Mouse (Mus musculus): Measurements from ENCODE around the gene Cyp4a31.
A peak's percentile ranks its signal among the peaks of the same experiment; 100 is the strongest.
"Not testable (repeated sequence)": the region's sequence is repeated elsewhere in the genome, so short reads cannot be mapped to it uniquely, and the experiment has no call there.

Gene Cyp4a31

GRCm38 (mm10) chr4:115563401-115563800, at the start of gene Cyp4a31:
Gene Cyp4a31 (plus strand): TSS chr4:115563649.
- no peak for DNase-seq (ENCODE audit: low spot score in 2 of 2)

GRCm38 (mm10) chr4:115513964-115514363, 49.5 kb upstream of the Cyp4a31 start:
- not testable (repeated sequence) for DNase-seq (ENCODE audit: low spot score in 2 of 2)

- not testable (repeated sequence) for DNase-seq (ENCODE audit: low spot score in 2 of 2)
Measured at GRCm38 (mm10) chr4:115518000-115518399, 45.4 kb upstream of the Cyp4a31 start, which contains the start of gene Cyp4a10. Gene Cyp4a10 (plus strand): TSS chr4:115518264.

- DNase-seq (ENCODE audit: low spot score in 2 of 2) = no peak
Measured at GRCm38 (mm10) chr4:115519444-115519843, 44.0 kb upstream of the Cyp4a31 start.

- no peak for DNase-seq (ENCODE audit: low spot score in 2 of 2)
Measured at GRCm38 (mm10) chr4:115521766-115522165, 41.7 kb upstream of the Cyp4a31 start.

GRCm38 (mm10) chr4:115545101-115545500, 18.3 kb upstream of the Cyp4a31 start:
- peak; percentile 14 to 25 for DNase-seq (ENCODE audit: low spot score in 2 of 2)

- DNase-seq (ENCODE audit: low spot score in 2 of 2) = peak; percentile 66 to 78
Measured at GRCm38 (mm10) chr4:115546141-115546828, 17.2 kb upstream of the Cyp4a31 start.

- DNase-seq (ENCODE audit: low spot score in 2 of 2) = no peak
Measured at GRCm38 (mm10) chr4:115552726-115553125, 10.7 kb upstream of the Cyp4a31 start.

GRCm38 (mm10) chr4:115555513-115555912, 7.9 kb upstream of the Cyp4a31 start:
- no peak for DNase-seq (ENCODE audit: low spot score in 2 of 2)

GRCm38 (mm10) chr4:115557861-115558561, 5.4 kb upstream of the Cyp4a31 start:
- no peak for DNase-seq (ENCODE audit: low spot score in 2 of 2)

GRCm38 (mm10) chr4:115561236-115561635, 2.2 kb upstream of the Cyp4a31 start:
- not testable (repeated sequence) for DNase-seq (ENCODE audit: low spot score in 2 of 2)

- DNase-seq (ENCODE audit: low spot score in 2 of 2) = not testable (repeated sequence)
Measured at GRCm38 (mm10) chr4:115564469-115565225, 1.2 kb downstream of the Cyp4a31 start.

GRCm38 (mm10) chr4:115575255-115575654, 11.8 kb downstream of the Cyp4a31 start:
- DNase-seq (ENCODE audit: low spot score in 2 of 2) = no peak

GRCm38 (mm10) chr4:115575776-115576175, 12.3 kb downstream of the Cyp4a31 start:
- no peak for DNase-seq (ENCODE audit: low spot score in 2 of 2)

- no peak for DNase-seq (ENCODE audit: low spot score in 2 of 2)
Measured at GRCm38 (mm10) chr4:115583036-115583435, 19.6 kb downstream of the Cyp4a31 start.

GRCm38 (mm10) chr4:115596357-115596756, 32.9 kb downstream of the Cyp4a31 start:
- no peak for DNase-seq (ENCODE audit: low spot score in 2 of 2)

GRCm38 (mm10) chr4:115596824-115597336, 33.4 kb downstream of the Cyp4a31 start:
- DNase-seq (ENCODE audit: low spot score in 2 of 2) = no peak

GRCm38 (mm10) chr4:115600611-115601010, 37.2 kb downstream of the Cyp4a31 start, which contains the start of gene Cyp4a32:
Gene Cyp4a32 (plus strand): TSS chr4:115600969.
- DNase-seq (ENCODE audit: low spot score in 2 of 2) = not testable (repeated sequence)

GRCm38 (mm10) chr4:115614005-115614404, 50.6 kb downstream of the Cyp4a31 start:
- DNase-seq (ENCODE audit: low spot score in 2 of 2) = no peak

GRCm38 (mm10) chr4:115625560-115625959, 62.1 kb downstream of the Cyp4a31 start:
- DNase-seq (ENCODE audit: low spot score in 2 of 2) = not testable (repeated sequence)
